Mouse (Mus musculus) stomach, postnatal 0 days (tissue): ENCODE results near the gene Tmem37.

Experiments
- CTCF ChIP-seq: IDR thresholded peaks from 2 replicates; pipeline ENCODE4 v1.5.1; 2016; ENCODE audit warnings: antibody characterized with exemption, low read depth, mild to moderate bottlenecking, moderate library complexity
- EP300 ChIP-seq: optimal IDR thresholded peaks from 2 replicates; pipeline ENCODE3; 2016; ENCODE audit warnings: antibody characterized with exemption

- TF ChIP-seq CTCF, result no peak
- TF ChIP-seq EP300, result no peak
Observed at GRCm38 (mm10) chr1:120066159-120066558, 7.7 kb downstream of the Tmem37 start.
